Mouse (Mus musculus) G1E (cell line): ENCODE data around the gene Nudt7.

Experiments
- CTCF ChIP-seq: IDR thresholded peaks from 2 replicates; pipeline ENCODE4 v1.5.1; 2012; ENCODE audit warnings: low read depth, low read length, inconsistent platforms, mixed read lengths
- GATA1 ChIP-seq: IDR thresholded peaks from 2 replicates; pipeline ENCODE4 v1.6.1; 2012; ENCODE audit warnings: borderline replicate concordance, low read length, inconsistent platforms, mixed read lengths
- GATA2 ChIP-seq: IDR thresholded peaks from 2 replicates; pipeline ENCODE4 v1.6.1; 2012; ENCODE audit warnings: low read depth, low read length, inconsistent platforms, borderline replicate concordance
- POLR2AphosphoS5 ChIP-seq: IDR thresholded peaks from 2 replicates; pipeline ENCODE4 v1.6.1; 2012; ENCODE audit warnings: low read depth, low read length, inconsistent platforms; ENCODE audit not compliant: insufficient replicate concordance
- TAL1 ChIP-seq: conservative IDR thresholded peaks from 2 replicates; pipeline ENCODE4 v1.6.1; 2012; ENCODE audit warnings: low read depth, low read length, inconsistent platforms, mixed read lengths

GRCm38 (mm10) chr8:114093321-114093720 is 40.0 kb upstream of the Nudt7 start:
- TF ChIP-seq POLR2AphosphoS5, result no peak
- no peak for TF ChIP-seq CTCF
- TF ChIP-seq TAL1, result no peak
- TF ChIP-seq GATA1, result no peak
- no peak for TF ChIP-seq GATA2
